ENCODE assay signal across 9 mouse cellular contexts in the genomic region with DNA sequence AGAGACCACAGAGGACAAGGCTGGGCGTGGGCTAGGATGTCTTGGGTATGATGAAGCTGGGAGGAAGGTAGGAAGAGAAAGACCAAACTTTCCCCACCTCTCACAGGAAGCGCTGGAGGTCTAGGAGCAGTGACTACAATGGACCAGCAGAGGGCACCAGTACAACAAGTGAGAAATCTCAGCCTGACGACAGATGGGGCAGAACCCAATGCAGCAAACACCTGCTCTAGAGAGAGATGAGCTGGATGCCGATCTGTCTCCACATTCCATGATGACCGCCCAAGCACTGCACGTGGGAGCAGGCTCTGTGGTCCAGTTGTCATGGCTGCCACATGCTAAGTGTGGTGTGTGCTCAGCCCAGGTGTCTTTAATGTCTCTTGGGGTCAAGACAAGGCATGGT. TPM values are rescaled to one million over a fixed set of nuclear protein-coding genes. Genes with fewer than 3 reads are reported as not detected.
DNase-seq lines count a peak whose midpoint lies in the region; ATAC-seq and TF ChIP-seq lines count a peak whose summit lies in the region.
"Had no signal": no experiment of that assay in that cellular context is flagged by ENCODE, and none has a peak within 500 bp of the region (broad histone marks: within the 10 kb centered on the region; RNA-seq: fewer than 3 reads in every experiment).

No protein-coding gene starts in this region.

- H3K9ac ChIP-seq in heart, postnatal 0 days (replicated peaks; ENCODE audit: low read depth, low read length), result no peak overlapping the region

- H3K4me2 ChIP-seq in heart, postnatal 0 days (ENCODE audit: low read depth, low read length), result no peak overlapping the region

- WGBS in heart, postnatal 0 days, result under 1% methylated on average over 6 of the region's 6 CpGs
- WGBS in heart, embryonic 10.5 days, result 8% methylated on average over 6 of the region's 6 CpGs
- WGBS in hindbrain, embryonic 10.5 days, result 6% methylated on average over 6 of the region's 6 CpGs

- H3K36me3 ChIP-seq in heart, postnatal 0 days (replicated peaks; ENCODE audit: control insufficient read depth, insufficient read depth, low read length), result no peaks in the 10 kb centered on the region
- no peaks in the 10 kb centered on the region for H3K36me3 ChIP-seq in heart, embryonic 10.5 days
- H3K36me3 ChIP-seq in hindbrain, embryonic 10.5 days, result no peaks in the 10 kb centered on the region

- no peaks in the 10 kb centered on the region for H3K9me3 ChIP-seq in heart, postnatal 0 days (replicated peaks; ENCODE audit: control insufficient read depth, low read length)
- no peaks in the 10 kb centered on the region for H3K9me3 ChIP-seq in heart, embryonic 10.5 days
- no peaks in the 10 kb centered on the region for H3K9me3 ChIP-seq in hindbrain, embryonic 10.5 days
- H3K9me3 ChIP-seq: megakaryocyte, embryonic 14.5 days had no signal

- peak; percentile 86 for TF ChIP-seq CTCF in heart, postnatal 0 days (IDR thresholded peaks at IDR 0.05; ENCODE audit: low read depth)

- 0 out of 2 replicates have a peak, but pooled peaks cover 6% of the 10 kb centered on the region for H3K27me3 ChIP-seq in heart, postnatal 0 days (ENCODE audit: control insufficient read depth, insufficient read depth, low read length)
- H3K27me3 ChIP-seq in heart, embryonic 10.5 days (ENCODE audit: insufficient read depth, poor library complexity, severe bottlenecking), result peaks cover 19% of the 10 kb centered on the region
- peaks cover 11% of the 10 kb centered on the region; the same call in 1 of the 2 replicates for H3K27me3 ChIP-seq in hindbrain, embryonic 10.5 days (ENCODE audit: insufficient read depth, poor library complexity, severe bottlenecking)

- no peak overlapping the region for H3K4me3 ChIP-seq in heart, postnatal 0 days (ENCODE audit: low read depth, low read length)
- no peak overlapping the region for H3K4me3 ChIP-seq in heart, embryonic 10.5 days
- no peak overlapping the region for H3K4me3 ChIP-seq in hindbrain, embryonic 10.5 days
- H3K4me3 ChIP-seq: megakaryocyte, embryonic 14.5 days had no signal

- peak; percentile 59 for DNase-seq in heart, postnatal 0 days (ENCODE audit: low spot score)
- no peak for DNase-seq in heart, embryonic 10.5 days (ENCODE audit: low spot score)
- DNase-seq in adrenal gland, postnatal 25 days, result peak; percentile 31
- DNase-seq in embryo, embryonic 9.5 days (ENCODE audit: extremely low spot score), result peak; percentile 75
- DNase-seq in hindbrain, embryonic 10.5 days (ENCODE audit: low spot score), result peak; percentile 72
- peak; percentile 49 for DNase-seq in layer of hippocampus, adult 9-11 months
- DNase-seq in right cerebral cortex, postnatal 14 days, result peak; percentile 67

- H3K4me1 ChIP-seq in heart, postnatal 0 days (ENCODE audit: control insufficient read depth, insufficient read depth), result no peaks in the 10 kb centered on the region
- 0 out of 2 replicates have a peak, but pooled peaks cover 6% of the 10 kb centered on the region for H3K4me1 ChIP-seq in heart, embryonic 10.5 days
- peaks cover 11% of the 10 kb centered on the region for H3K4me1 ChIP-seq in hindbrain, embryonic 10.5 days (replicated peaks)

- no peak for TF ChIP-seq EP300 in heart, postnatal 0 days (IDR thresholded peaks at IDR 0.05; ENCODE audit: low read depth)

- H3K27ac ChIP-seq in heart, postnatal 0 days (ENCODE audit: low read depth), result no peak overlapping the region
- H3K27ac ChIP-seq in heart, embryonic 10.5 days, result no peak overlapping the region
- H3K27ac ChIP-seq in hindbrain, embryonic 10.5 days, result no peak overlapping the region

- ATAC-seq in heart, postnatal 0 days (ENCODE audit: insufficient read depth, low read depth), result 0 out of 2 replicates have a peak, but pooled peaks have one; percentile 25
- peak; percentile 90 for ATAC-seq in megakaryocyte progenitor cell, adult 5-6 weeks (replicated peaks; ENCODE audit: poor library complexity)

RNA-seq across cellular contexts. Expression of a gene that starts 10.1 kb away (rescaled TPM):
- 1.2 and 4.4 TPM in 2 replicates for total RNA-seq in heart, postnatal 0 days (2014; rRNA removed; ENCODE audit: low replicate concordance)
- polyA plus RNA-seq in heart, postnatal 0 days (2015; fragmentation: Nextera tagmentation; extraction: Ambion mirVana), result 0.05 TPM in 2 replicates
- 1.4 and 12.6 TPM in 2 replicates for polyA plus RNA-seq in heart, embryonic 10.5 days (2016; fragmentation: Nextera tagmentation; extraction: Ambion mirVana)
- 0.21 TPM in 1 of 2 replicates, not detected in the other for total RNA-seq in adrenal gland, postnatal 25 days (2021)
- 2.6 and 3.3 TPM in 2 replicates for polyA plus RNA-seq in hindbrain, embryonic 10.5 days (2016; fragmentation: Nextera tagmentation; extraction: Ambion mirVana)
- not detected in 2 replicates for total RNA-seq in megakaryocyte progenitor cell, adult 5-6 weeks (2015)
- total RNA-seq in megakaryocyte progenitor cell, adult 5-6 weeks (2017), result 0.12 and 0.14 TPM in 2 replicates

RNA-seq across cellular contexts. Expression of a gene that starts 17.8 kb away (rescaled TPM):
- total RNA-seq in heart, postnatal 0 days (2014; rRNA removed; ENCODE audit: low replicate concordance), result 0.15 TPM in 1 of 2 replicates, not detected in the other
- polyA plus RNA-seq in heart, postnatal 0 days (2015; fragmentation: Nextera tagmentation; extraction: Ambion mirVana), result not detected in 2 replicates
- polyA plus RNA-seq in heart, embryonic 10.5 days (2016; fragmentation: Nextera tagmentation; extraction: Ambion mirVana), result 0.05 TPM in 1 of 2 replicates, not detected in the other
- total RNA-seq in adrenal gland, postnatal 25 days (2021), result not detected in 2 replicates
- polyA plus RNA-seq in hindbrain, embryonic 10.5 days (2016; fragmentation: Nextera tagmentation; extraction: Ambion mirVana), result not detected in 2 replicates
- not detected in 2 replicates for total RNA-seq in megakaryocyte progenitor cell, adult 5-6 weeks (2015)
- total RNA-seq in megakaryocyte progenitor cell, adult 5-6 weeks (2017), result not detected in 2 replicates
